Mouse (Mus musculus) embryo, embryonic 9.5 days (tissue): ENCODE measurements at regions not wholly inside any gene's neighbourhood (a gene's known extent, or its start where the extent isn't known, plus 50 kb on each side); places are given as distances from the start of the nearest gene placed in this dataset.
"Not testable (repeated sequence)": the region's sequence is repeated elsewhere in the genome, so short reads cannot be mapped to it uniquely, and the experiment has no call there.

ENCODE experiments used
- DNase-seq: peaks from one replicate; pipeline ENCODE4 v3.0.0-alpha.2; 2017; ENCODE audit errors: extremely low spot score

GRCm38 (mm10) chr5:76081379-76081778 lies 58.7 kb upstream of the Srd5a3 start:
- DNase-seq = not testable (repeated sequence)

GRCm38 (mm10) chr5:76080429-76080828 lies 59.6 kb upstream of the Srd5a3 start:
- DNase-seq = no peak

- no peak for DNase-seq
Observed at GRCm38 (mm10) chr5:76079204-76080025, 60.7 kb upstream of the Srd5a3 start.

- DNase-seq = no peak
Observed at GRCm38 (mm10) chr5:76078485-76078884, 61.6 kb upstream of the Srd5a3 start.

- DNase-seq = no peak
Observed at GRCm38 (mm10) chr5:76076283-76076682, 63.8 kb upstream of the Srd5a3 start.

- DNase-seq = peak; percentile 50
Observed at GRCm38 (mm10) chr5:76075401-76075800, 64.7 kb upstream of the Srd5a3 start.

GRCm38 (mm10) chr5:76067881-76068280 lies 72.2 kb upstream of the Srd5a3 start:
- DNase-seq = no peak

GRCm38 (mm10) chr5:76067231-76067630 lies 72.8 kb upstream of the Srd5a3 start:
- DNase-seq = peak; percentile 29

GRCm38 (mm10) chr5:76065789-76066188 lies 74.3 kb upstream of the Srd5a3 start:
- no peak for DNase-seq

- no peak for DNase-seq
Observed at GRCm38 (mm10) chr5:76065227-76065626, 74.8 kb upstream of the Srd5a3 start.

GRCm38 (mm10) chr5:76064686-76065085 lies 75.4 kb upstream of the Srd5a3 start:
- no peak for DNase-seq

GRCm38 (mm10) chr5:76063473-76063872 lies 76.6 kb upstream of the Srd5a3 start:
- DNase-seq = no peak

GRCm38 (mm10) chr5:76058011-76058410 lies 79.8 kb upstream of the Kdr start:
- no peak for DNase-seq

- DNase-seq = no peak
Observed at GRCm38 (mm10) chr5:76055849-76056248, 77.6 kb upstream of the Kdr start.

- DNase-seq = no peak
Observed at GRCm38 (mm10) chr5:76052782-76053181, 74.5 kb upstream of the Kdr start.

- DNase-seq = no peak
Observed at GRCm38 (mm10) chr5:76051658-76052057, 73.4 kb upstream of the Kdr start.

- DNase-seq = no peak
Observed at GRCm38 (mm10) chr5:76048103-76048874, 70.0 kb upstream of the Kdr start.

GRCm38 (mm10) chr5:76043521-76044510 lies 65.6 kb upstream of the Kdr start:
- DNase-seq = peak; percentile 43

GRCm38 (mm10) chr5:76040454-76041203 lies 62.4 kb upstream of the Kdr start:
- no peak for DNase-seq

- DNase-seq = no peak
Observed at GRCm38 (mm10) chr5:76028729-76029128, 50.5 kb upstream of the Kdr start.
